Mouse (Mus musculus) liver, adult 2 months (tissue): Measurements from ENCODE around the gene Siva1.

ENCODE experiments used
- CTCF ChIP-seq: fragments of 200-500 bp; IDR thresholded peaks from 2 replicates; pipeline ENCODE4 v1.5.1; 2011; ENCODE audit warnings: low read depth, low read length, control low read depth
- POLR2A ChIP-seq: fragments of 200-500 bp; IDR thresholded peaks from 2 replicates; pipeline ENCODE4 v1.6.1; 2011; ENCODE audit warnings: low read length, control low read depth; ENCODE audit not compliant: insufficient read depth; ENCODE audit errors: extremely low read depth

- TF ChIP-seq CTCF = peak; percentile 51
- TF ChIP-seq POLR2A = no peak
Measured at GRCm38 (mm10) chr12:112671891-112672290, 27.4 kb downstream of the Siva1 start.
